Mouse (Mus musculus) liver, embryonic 13.5 days (tissue): ENCODE data around the gene Gabrr1. TPM values are rescaled to one million over a fixed set of nuclear protein-coding genes. Genes with fewer than 3 reads are reported as not detected.

Experiments used
- ATAC-seq: fragments of 200-750 bp; cut with Nextera tagmentation; 2 replicates; pipeline ENCODE4 v1.8.0; 2017; ENCODE audit warnings: low read depth, mild to moderate bottlenecking, moderate number of reproducible peaks, moderate library complexity
- DNase-seq: peaks from one replicate; pipeline ENCODE4 v3.0.0; 2022
- H3K27ac ChIP-seq: fragments of 300-500 bp; sonication (generic); 2 replicates; pipeline ENCODE4 v1.5.1; 2015; ENCODE audit warnings: moderate library complexity, mild to moderate bottlenecking, inconsistent platforms
- H3K27me3 ChIP-seq: fragments of 300-500 bp; sonication (generic); 2 replicates; pipeline ENCODE4 v1.6.1; 2015; ENCODE audit warnings: mild to moderate bottlenecking, inconsistent platforms
- H3K36me3 ChIP-seq: fragments of 300-500 bp; sonication (generic); 2 replicates; pipeline ENCODE4 v1.6.1; 2015; ENCODE audit warnings: mild to moderate bottlenecking, inconsistent platforms
- H3K4me1 ChIP-seq: fragments of 300-500 bp; sonication (generic); replicated peaks from 2 replicates; pipeline ENCODE4 v1.6.1; 2015; ENCODE audit warnings: inconsistent platforms
- H3K4me2 ChIP-seq: fragments of 300-500 bp; sonication (generic); 2 replicates; pipeline ENCODE4 v1.6.1; 2015; ENCODE audit warnings: inconsistent platforms, mild to moderate bottlenecking, moderate library complexity
- H3K4me3 ChIP-seq: fragments of 300-500 bp; sonication (generic); replicated peaks from 2 replicates; pipeline ENCODE4 v1.5.1; 2015; ENCODE audit warnings: mild to moderate bottlenecking, inconsistent platforms
- H3K9ac ChIP-seq: fragments of 300-500 bp; sonication (generic); 2 replicates; pipeline ENCODE4 v1.6.1; 2015; ENCODE audit warnings: mild to moderate bottlenecking, inconsistent platforms
- H3K9me3 ChIP-seq: fragments of 300-500 bp; sonication (generic); replicated peaks from 2 replicates; pipeline ENCODE4 v1.6.1; 2016; ENCODE audit warnings: inconsistent platforms
- WGBS: fragments of 180-500 bp; shearing (Covaris S2); methylation state at CpG from one replicate; pipeline ENCODE4 v1.1.7; 2015; ENCODE audit not compliant: insufficient replicate concordance; 5-methylcytosine and 5-hydroxymethylcytosine counted together
- polyA plus RNA-seq: library from polyadenylated mRNA; unstranded; fragments of >200 nt; fragmentation: Nextera tagmentation; extraction: Ambion mirVana; gene quantifications from 2 replicates; pipeline ENCODE4 v1.2.1, GENCODE M21; 2015

Gene Gabrr1
- polyA plus RNA-seq, 1 experiment from 2014 or later: not detected

GRCm38 (mm10) chr4:33149150-33149549 is 16.8 kb downstream of the Gabrr1 start:
- no peaks in the 10 kb centered on the region for H3K9me3 ChIP-seq
- no peak overlapping the region for H3K4me2 ChIP-seq
- H3K4me3 ChIP-seq: no peak overlapping the region
- H3K27me3 ChIP-seq: peaks cover 17% of the 10 kb centered on the region
- H3K36me3 ChIP-seq: no peaks in the 10 kb centered on the region
- no peak overlapping the region for H3K27ac ChIP-seq
- no peak for DNase-seq
- H3K9ac ChIP-seq: no peak overlapping the region
- ATAC-seq: no peak
- H3K4me1 ChIP-seq: no peaks in the 10 kb centered on the region
- 66% methylated on average over 7 of the region's 7 CpGs for WGBS

GRCm38 (mm10) chr4:33152087-33153038 is 20.0 kb downstream of the Gabrr1 start:
- no peaks in the 10 kb centered on the region for H3K36me3 ChIP-seq
- 73% methylated on average over 26 of the region's 26 CpGs for WGBS
- H3K4me2 ChIP-seq: no peak overlapping the region
- no peak overlapping the region for H3K9ac ChIP-seq
- DNase-seq (no peak), ATAC-seq (no peak)
- H3K4me1 ChIP-seq: no peaks in the 10 kb centered on the region
- no peaks in the 10 kb centered on the region for H3K9me3 ChIP-seq
- H3K27ac ChIP-seq: no peak overlapping the region
- H3K27me3 ChIP-seq: no peaks in the 10 kb centered on the region; the same call in 1 of the 2 replicates
- H3K4me3 ChIP-seq: no peak overlapping the region

GRCm38 (mm10) chr4:33183477-33183876 is 51.2 kb downstream of the Gabrr1 start:
- WGBS: 58% methylated on average over 5 of the region's 5 CpGs
- no peak for ATAC-seq
- no peaks in the 10 kb centered on the region for H3K9me3 ChIP-seq
- H3K9ac ChIP-seq: no peak overlapping the region
- H3K4me1 ChIP-seq: no peaks in the 10 kb centered on the region
- no peak for DNase-seq
- no peak overlapping the region for H3K4me2 ChIP-seq
- no peak overlapping the region for H3K4me3 ChIP-seq
- H3K27ac ChIP-seq: no peak overlapping the region
- H3K27me3 ChIP-seq: peaks cover 19% of the 10 kb centered on the region
- no peaks in the 10 kb centered on the region for H3K36me3 ChIP-seq

- WGBS: 29% methylated on average over 9 of the region's 9 CpGs
- peaks cover 4% of the 10 kb centered on the region for H3K4me1 ChIP-seq
- ATAC-seq (no peak), DNase-seq (no peak)
- no peak overlapping the region for H3K27ac ChIP-seq
- no peaks in the 10 kb centered on the region for H3K36me3 ChIP-seq
- no peaks in the 10 kb centered on the region for H3K9me3 ChIP-seq
- no peak overlapping the region for H3K9ac ChIP-seq
- 0 out of 2 replicates have a peak overlapping the region, but pooled peaks have one; percentile 76 for H3K4me2 ChIP-seq
- H3K27me3 ChIP-seq: peaks cover 44% of the 10 kb centered on the region
- H3K4me3 ChIP-seq: no peak overlapping the region
Observed at GRCm38 (mm10) chr4:33188164-33188563, 55.8 kb downstream of the Gabrr1 start.

- H3K27ac ChIP-seq: no peak overlapping the region
- H3K4me2 ChIP-seq: peak overlapping the region; percentile 76
- DNase-seq: peak; percentile 23
- ATAC-seq: peak; percentile 80
- H3K36me3 ChIP-seq: no peaks in the 10 kb centered on the region
- H3K4me3 ChIP-seq: peak overlapping the region; percentile 59
- WGBS: under 1% methylated on average over 121 of the region's 123 CpGs
- peaks cover 4% of the 10 kb centered on the region for H3K4me1 ChIP-seq
- H3K9me3 ChIP-seq: no peaks in the 10 kb centered on the region
- H3K9ac ChIP-seq: peak overlapping the region; percentile 52
- peaks cover 44% of the 10 kb centered on the region for H3K27me3 ChIP-seq
Observed at GRCm38 (mm10) chr4:33188781-33189734, 56.7 kb downstream of the Gabrr1 start.

GRCm38 (mm10) chr4:33189735-33190036 is 57.4 kb downstream of the Gabrr1 start, which contains the start of gene Pm20d2:
Gene Pm20d2 (minus strand): TSS chr4:33189737.
- Histone ChIP-seq H3K4me3 (peak within 1 kb of the TSS; percentile 59), H3K4me1 (peaks cover 4% of the 10 kb centered on the region), H3K27ac (no peak within 1 kb of the TSS), H3K9ac (peak within 1 kb of the TSS; percentile 52), H3K4me2 (peak within 1 kb of the TSS; percentile 76), H3K36me3 (no peaks in the 10 kb centered on the region), H3K9me3 (no peaks in the 10 kb centered on the region), H3K27me3 (peaks cover 44% of the 10 kb centered on the region)
- 13% methylated on average over 6 of the region's 6 CpGs for WGBS
- ATAC-seq: no peak
- DNase-seq: no peak

GRCm38 (mm10) chr4:33198117-33198516 is 65.8 kb downstream of the Gabrr1 start:
- H3K9me3 ChIP-seq: no peaks in the 10 kb centered on the region

GRCm38 (mm10) chr4:33204682-33205081 is 72.4 kb downstream of the Gabrr1 start:
- 3% methylated on average over 4 of the region's 4 CpGs for WGBS
- H3K9me3 ChIP-seq: no peaks in the 10 kb centered on the region
- H3K36me3 ChIP-seq: no peaks in the 10 kb centered on the region
- ATAC-seq (0 out of 2 replicates have a peak, but pooled peaks have one; percentile 45), DNase-seq (peak; percentile 28)
- H3K27ac ChIP-seq: no peak overlapping the region
- H3K9ac ChIP-seq: no peak overlapping the region
- H3K4me1 ChIP-seq: peaks cover 18% of the 10 kb centered on the region
- H3K4me2 ChIP-seq: no peak overlapping the region
- H3K4me3 ChIP-seq: no peak overlapping the region
- peaks cover 19% of the 10 kb centered on the region for H3K27me3 ChIP-seq

More at GRCm38 (mm10) chr4:33198117-33198516, 65.8 kb downstream of the Gabrr1 start:
- DNase-seq: no peak
- no peak overlapping the region for H3K27ac ChIP-seq
- H3K4me1 ChIP-seq: no peaks in the 10 kb centered on the region
- no peak overlapping the region for H3K4me2 ChIP-seq
- WGBS: 21% methylated on average over 2 of the region's 2 CpGs
- H3K36me3 ChIP-seq: no peaks in the 10 kb centered on the region
- H3K4me3 ChIP-seq: no peak overlapping the region
- no peak for ATAC-seq
- no peaks in the 10 kb centered on the region for H3K27me3 ChIP-seq
- no peak overlapping the region for H3K9ac ChIP-seq

- no peak overlapping the region for H3K9ac ChIP-seq
- DNase-seq (no peak), ATAC-seq (no peak)
- H3K27ac ChIP-seq: no peak overlapping the region
- no peak overlapping the region for H3K4me2 ChIP-seq
- H3K4me3 ChIP-seq: no peak overlapping the region
- 63% methylated on average over 2 of the region's 2 CpGs for WGBS
- H3K4me1 ChIP-seq: peaks cover 19% of the 10 kb centered on the region
- H3K9me3 ChIP-seq: no peaks in the 10 kb centered on the region
- no peaks in the 10 kb centered on the region for H3K36me3 ChIP-seq
- peaks cover 26% of the 10 kb centered on the region for H3K27me3 ChIP-seq
Observed at GRCm38 (mm10) chr4:33207551-33207950, 75.2 kb downstream of the Gabrr1 start.

GRCm38 (mm10) chr4:33208881-33209841 is 76.8 kb downstream of the Gabrr1 start, which contains the start of gene Srsf12:
Gene Srsf12 (plus strand): TSS chr4:33208991.
- Histone ChIP-seq H3K36me3 (no peaks in the 10 kb centered on the region), H3K27me3 (peaks cover 26% of the 10 kb centered on the region), H3K4me2 (peak within 1 kb of the TSS; percentile 81), H3K4me1 (peaks cover 19% of the 10 kb centered on the region), H3K9ac (peak within 1 kb of the TSS; percentile 43), H3K9me3 (no peaks in the 10 kb centered on the region), H3K4me3 (peak within 1 kb of the TSS; percentile 54), H3K27ac (no peak within 1 kb of the TSS)
- ATAC-seq: no peak
- no peak for DNase-seq
- 4% methylated on average over 64 of the region's 65 CpGs for WGBS
